25 mouse cellular contexts compared by ENCODE assay signal in genomic region chr11:58498761-58499160, GRCm38 (mm10). TPM values are rescaled to one million over a fixed set of nuclear protein-coding genes. Genes with fewer than 3 reads are reported as not detected.
"Had no signal": no experiment of that assay in that cellular context is flagged by ENCODE, and none has a peak within 500 bp of the region (broad histone marks: within the 10 kb centered on the region; RNA-seq: fewer than 3 reads in every experiment).

No protein-coding gene starts in this region.

- H3K36me3 ChIP-seq: kidney, embryonic 15.5 days; limb, embryonic 10.5 days; liver, embryonic 15.5 days; midbrain, embryonic 10.5 days; neural tube, embryonic 15.5 days had no signal

- H3K9ac ChIP-seq: kidney, embryonic 15.5 days; liver, embryonic 15.5 days; neural tube, embryonic 15.5 days had no signal

- H3K4me3 ChIP-seq: kidney, embryonic 15.5 days; left cerebral cortex, adult 2 months; limb, embryonic 10.5 days; liver, embryonic 15.5 days; midbrain, embryonic 10.5 days; myocyte; neural tube, embryonic 15.5 days had no signal

- H3K4me2 ChIP-seq: kidney, embryonic 15.5 days; liver, embryonic 11.5 days; liver, embryonic 15.5 days; neural tube, embryonic 15.5 days had no signal

- DNase-seq: kidney, postnatal 14 days; lung, adult 2 months; lung, postnatal 36 days; right cerebral cortex, adult 18-20 months; right cerebral cortex, postnatal 25 days; thymus, postnatal 36 days had no signal

- H3K9me3 ChIP-seq: kidney, embryonic 15.5 days; limb, embryonic 10.5 days; liver, embryonic 15.5 days; midbrain, embryonic 10.5 days; neural tube, embryonic 15.5 days had no signal

- H3K4me1 ChIP-seq: kidney, embryonic 15.5 days; limb, embryonic 10.5 days; liver, embryonic 15.5 days; midbrain, embryonic 10.5 days; neural tube, embryonic 15.5 days had no signal

- ATAC-seq: lung, postnatal 0 days had no signal

- H3K27ac ChIP-seq: kidney, embryonic 15.5 days; left cerebral cortex, adult 2 months; limb, embryonic 10.5 days; liver, embryonic 15.5 days; midbrain, embryonic 10.5 days; neural tube, embryonic 15.5 days; stomach, postnatal 0 days had no signal

- H3K27me3 ChIP-seq: kidney, embryonic 15.5 days; liver, embryonic 15.5 days; neural tube, embryonic 15.5 days had no signal

RNA-seq across cellular contexts. Expression of gene Olfr331, which starts 3.6 kb away (rescaled TPM):
- total RNA-seq: layer of hippocampus, adult 8-10 months; layer of hippocampus, postnatal 25 days; left cerebral cortex, adult 2 months; left cerebral cortex, postnatal 14 days; megakaryocyte, adult 5-6 weeks had no signal
- polyA plus RNA-seq: kidney, embryonic 15.5 days; large intestine, adult 2 months; limb, embryonic 10.5 days; limb, embryonic 14.5 days; liver, embryonic 11.5 days; liver, embryonic 15.5 days; lung, adult 2 months; lung, postnatal 0 days; midbrain, embryonic 10.5 days; midbrain, embryonic 14.5 days; myocyte; neural tube, embryonic 11.5 days; neural tube, embryonic 15.5 days; small intestine, adult 2 months; stomach, postnatal 0 days had no signal

RNA-seq across cellular contexts. Expression of gene Olfr332, which starts 6.4 kb away (rescaled TPM):
- total RNA-seq: layer of hippocampus, adult 8-10 months; layer of hippocampus, postnatal 25 days; left cerebral cortex, adult 2 months; left cerebral cortex, postnatal 14 days; megakaryocyte, adult 5-6 weeks had no signal
- polyA plus RNA-seq: kidney, embryonic 15.5 days; large intestine, adult 2 months; limb, embryonic 10.5 days; limb, embryonic 14.5 days; liver, embryonic 11.5 days; liver, embryonic 15.5 days; lung, adult 2 months; lung, postnatal 0 days; midbrain, embryonic 10.5 days; midbrain, embryonic 14.5 days; myocyte; neural tube, embryonic 11.5 days; neural tube, embryonic 15.5 days; small intestine, adult 2 months; stomach, postnatal 0 days had no signal

RNA-seq across cellular contexts. Expression of gene Olfr330, which starts 35.9 kb away (rescaled TPM):
- total RNA-seq: layer of hippocampus, adult 8-10 months; layer of hippocampus, postnatal 25 days; left cerebral cortex, adult 2 months; left cerebral cortex, postnatal 14 days; megakaryocyte, adult 5-6 weeks had no signal
- polyA plus RNA-seq: kidney, embryonic 15.5 days; large intestine, adult 2 months; limb, embryonic 10.5 days; limb, embryonic 14.5 days; liver, embryonic 11.5 days; liver, embryonic 15.5 days; lung, adult 2 months; lung, postnatal 0 days; midbrain, embryonic 10.5 days; midbrain, embryonic 14.5 days; myocyte; neural tube, embryonic 11.5 days; small intestine, adult 2 months; stomach, postnatal 0 days had no signal

RNA-seq across cellular contexts. Expression of gene Olfr30, which starts 36.7 kb away (rescaled TPM):
- total RNA-seq: layer of hippocampus, adult 8-10 months; layer of hippocampus, postnatal 25 days; left cerebral cortex, adult 2 months; left cerebral cortex, postnatal 14 days; megakaryocyte, adult 5-6 weeks had no signal
- polyA plus RNA-seq: kidney, embryonic 15.5 days; large intestine, adult 2 months; limb, embryonic 10.5 days; limb, embryonic 14.5 days; liver, embryonic 11.5 days; liver, embryonic 15.5 days; lung, adult 2 months; lung, postnatal 0 days; midbrain, embryonic 10.5 days; midbrain, embryonic 14.5 days; myocyte; neural tube, embryonic 11.5 days; neural tube, embryonic 15.5 days; small intestine, adult 2 months; stomach, postnatal 0 days had no signal

RNA-seq across cellular contexts. Expression of gene Lypd9, which starts 46.0 kb away (rescaled TPM):
- total RNA-seq: layer of hippocampus, adult 8-10 months; layer of hippocampus, postnatal 25 days; left cerebral cortex, adult 2 months; left cerebral cortex, postnatal 14 days; megakaryocyte, adult 5-6 weeks had no signal
- polyA plus RNA-seq: kidney, embryonic 15.5 days; large intestine, adult 2 months; limb, embryonic 10.5 days; limb, embryonic 14.5 days; liver, embryonic 11.5 days; liver, embryonic 15.5 days; lung, adult 2 months; lung, postnatal 0 days; midbrain, embryonic 10.5 days; midbrain, embryonic 14.5 days; myocyte; neural tube, embryonic 11.5 days; neural tube, embryonic 15.5 days; small intestine, adult 2 months; stomach, postnatal 0 days had no signal
